Mouse (Mus musculus) spleen, postnatal 10 days (tissue): Measurements from ENCODE around the gene Upf2.
"Not testable (repeated sequence)": the region's sequence is repeated elsewhere in the genome, so short reads cannot be mapped to it uniquely, and the experiment has no call there.

Experiments
- DNase-seq, 2 experiments: peaks; one replicate each; pipeline ENCODE4 v3.0.0; 2021 to 2022; ENCODE audit warnings: low spot score in 2 of 2

The Upf2 gene

GRCm38 (mm10) chr2:5948964-5949363, 2.3 kb upstream of the Upf2 start:
- no peak for DNase-seq

GRCm38 (mm10) chr2:5949821-5950220, 1.4 kb upstream of the Upf2 start:
- not testable (repeated sequence) for DNase-seq

- DNase-seq, result peak; percentile 21 to 39
Measured at GRCm38 (mm10) chr2:5950305-5950704, 964 bp upstream of the Upf2 start.

GRCm38 (mm10) chr2:5951621-5952211, 447 bp downstream of the Upf2 start:
- DNase-seq, result peak in 1 of 2 experiments; percentile 75

- peak in 1 of 2 experiments; percentile 37 for DNase-seq
Measured at GRCm38 (mm10) chr2:5957705-5958104, 6.4 kb downstream of the Upf2 start.

- DNase-seq, result no peak
Measured at GRCm38 (mm10) chr2:5962265-5962664, 11.0 kb downstream of the Upf2 start.

GRCm38 (mm10) chr2:5963729-5964128, 12.5 kb downstream of the Upf2 start:
- DNase-seq, result not testable (repeated sequence)

- no peak for DNase-seq
Measured at GRCm38 (mm10) chr2:5965972-5966371, 14.7 kb downstream of the Upf2 start.

- DNase-seq, result not testable (repeated sequence)
Measured at GRCm38 (mm10) chr2:5970629-5971028, 19.4 kb downstream of the Upf2 start.

- no peak for DNase-seq
Measured at GRCm38 (mm10) chr2:5977532-5977931, 26.3 kb downstream of the Upf2 start.

GRCm38 (mm10) chr2:5995538-5995937, 44.3 kb downstream of the Upf2 start:
- DNase-seq, result peak in 1 of 2 experiments; percentile 59

GRCm38 (mm10) chr2:6003949-6004348, 52.7 kb downstream of the Upf2 start:
- DNase-seq, result no peak

- DNase-seq, result no peak
Measured at GRCm38 (mm10) chr2:6014532-6014931, 63.3 kb downstream of the Upf2 start.

GRCm38 (mm10) chr2:6015182-6015581, 63.9 kb downstream of the Upf2 start:
- not testable (repeated sequence) for DNase-seq

- DNase-seq, result no peak
Measured at GRCm38 (mm10) chr2:6020570-6020969, 69.3 kb downstream of the Upf2 start.

- DNase-seq, result no peak
Measured at GRCm38 (mm10) chr2:6042644-6043043, 91.4 kb downstream of the Upf2 start.

GRCm38 (mm10) chr2:6046796-6047195, 95.5 kb downstream of the Upf2 start:
- no peak for DNase-seq

GRCm38 (mm10) chr2:6048570-6048969, 97.3 kb downstream of the Upf2 start:
- DNase-seq, result no peak

GRCm38 (mm10) chr2:6049018-6049417, 97.7 kb downstream of the Upf2 start:
- no peak for DNase-seq

- no peak for DNase-seq
Measured at GRCm38 (mm10) chr2:6055466-6055865, 104.2 kb downstream of the Upf2 start.

- no peak for DNase-seq
Measured at GRCm38 (mm10) chr2:6056518-6056917, 105.2 kb downstream of the Upf2 start.

GRCm38 (mm10) chr2:6059291-6059690, 108.0 kb downstream of the Upf2 start:
- no peak for DNase-seq

- DNase-seq, result no peak
Measured at GRCm38 (mm10) chr2:6060071-6060804, 109.0 kb downstream of the Upf2 start.
